Comparison of ENCODE assay signal across 9 mouse cellular contexts in genomic region chr9:108449860-108450259, GRCm38 (mm10). TPM values are rescaled to one million over a fixed set of nuclear protein-coding genes. Genes with fewer than 3 reads are reported as not detected.
DNase-seq lines count a peak whose midpoint lies in the region; ATAC-seq and TF ChIP-seq lines count a peak whose summit lies in the region.
"Had no signal": no experiment of that assay in that cellular context is flagged by ENCODE, and none has a peak within 500 bp of the region (broad histone marks: within the 10 kb centered on the region; RNA-seq: fewer than 3 reads in every experiment).

No protein-coding gene starts in this region.

- H3K4me3 ChIP-seq in embryonic facial prominence, embryonic 14.5 days (ENCODE audit: low read depth, low read length), result peak overlapping the region; percentile 6; the same call in 1 of the 2 replicates
- peak overlapping the region; percentile 72 for H3K4me3 ChIP-seq in hindbrain, embryonic 15.5 days
- no peak overlapping the region for H3K4me3 ChIP-seq in liver, postnatal 0 days (ENCODE audit: low read depth, low read length)

- no peaks in the 10 kb centered on the region for H3K27me3 ChIP-seq in embryonic facial prominence, embryonic 14.5 days (replicated peaks; ENCODE audit: control insufficient read depth, insufficient read depth, low read length)
- H3K27me3 ChIP-seq in hindbrain, embryonic 15.5 days, result no peaks in the 10 kb centered on the region
- H3K27me3 ChIP-seq in liver, postnatal 0 days (ENCODE audit: insufficient read depth, low read length), result no peaks in the 10 kb centered on the region

- peaks cover 16% of the 10 kb centered on the region for H3K36me3 ChIP-seq in embryonic facial prominence, embryonic 14.5 days (ENCODE audit: control insufficient read depth, insufficient read depth, low read length)
- peaks cover 11% of the 10 kb centered on the region for H3K36me3 ChIP-seq in hindbrain, embryonic 15.5 days
- no peaks in the 10 kb centered on the region for H3K36me3 ChIP-seq in liver, postnatal 0 days (replicated peaks; ENCODE audit: insufficient read depth, low read length)

- DNase-seq in left cerebral cortex, adult 18-20 months (ENCODE audit: low spot score in 2 of 2), result peak; percentile 58 to 63
- DNase-seq in left cerebral cortex, adult 11 months (ENCODE audit: low spot score), result no peak
- DNase-seq in embryonic facial prominence, embryonic 14.5 days (ENCODE audit: low spot score), result peak; percentile 77
- no peak for DNase-seq in liver, postnatal 0 days
- DNase-seq in right cerebral cortex, postnatal 4 days, result peak; percentile 67
- no peak for DNase-seq in spleen, adult 18-20 months
- no peak for DNase-seq in yolk sac, embryonic 10.5 days (ENCODE audit: low spot score)

- peak overlapping the region; percentile 45; the same call in 1 of the 2 replicates for H3K27ac ChIP-seq in embryonic facial prominence, embryonic 14.5 days (replicated peaks; ENCODE audit: low read depth, low read length)
- H3K27ac ChIP-seq in hindbrain, embryonic 15.5 days (replicated peaks), result peak overlapping the region; percentile 84
- H3K27ac ChIP-seq in liver, postnatal 0 days (ENCODE audit: low read depth), result no peak overlapping the region

- 33% methylated on average over 4 of the region's 4 CpGs for WGBS in embryonic facial prominence, embryonic 14.5 days
- WGBS in hindbrain, embryonic 15.5 days, result 22% methylated on average over 4 of the region's 4 CpGs
- WGBS in liver, postnatal 0 days (ENCODE audit: insufficient replicate concordance), result 73% methylated on average over 4 of the region's 4 CpGs

- peak overlapping the region; percentile 78 for H3K4me2 ChIP-seq in embryonic facial prominence, embryonic 14.5 days (ENCODE audit: low read depth, low read length)
- peak overlapping the region; percentile 82 for H3K4me2 ChIP-seq in hindbrain, embryonic 15.5 days
- H3K4me2 ChIP-seq in liver, postnatal 0 days (ENCODE audit: low read depth, low read length), result peak overlapping the region; percentile 100; the same call in 1 of the 2 replicates

- TF ChIP-seq EP300 in liver, postnatal 0 days (IDR thresholded peaks at IDR 0.05; ENCODE audit: low read depth), result no peak

- H3K9me3 ChIP-seq in embryonic facial prominence, embryonic 14.5 days (ENCODE audit: control insufficient read depth, low read length), result no peaks in the 10 kb centered on the region
- no peaks in the 10 kb centered on the region for H3K9me3 ChIP-seq in hindbrain, embryonic 15.5 days
- H3K9me3 ChIP-seq in liver, postnatal 0 days (ENCODE audit: low read length), result no peaks in the 10 kb centered on the region

- TF ChIP-seq CTCF in liver, postnatal 0 days (IDR thresholded peaks at IDR 0.05; ENCODE audit: low read depth), result no peak

- H3K4me1 ChIP-seq in embryonic facial prominence, embryonic 14.5 days (ENCODE audit: control insufficient read depth, insufficient read depth, low read length), result peaks cover 36% of the 10 kb centered on the region
- peaks cover 46% of the 10 kb centered on the region for H3K4me1 ChIP-seq in hindbrain, embryonic 15.5 days (replicated peaks)
- peaks cover 24% of the 10 kb centered on the region for H3K4me1 ChIP-seq in liver, postnatal 0 days (ENCODE audit: insufficient read depth)

- peak overlapping the region; percentile 41; the same call in 1 of the 2 replicates for H3K9ac ChIP-seq in embryonic facial prominence, embryonic 14.5 days (ENCODE audit: low read depth, low read length)
- H3K9ac ChIP-seq in hindbrain, embryonic 15.5 days, result no peak overlapping the region
- no peak overlapping the region for H3K9ac ChIP-seq in liver, postnatal 0 days (replicated peaks)

- ATAC-seq in embryonic facial prominence, embryonic 14.5 days (ENCODE audit: low read depth), result peak; percentile 17; the same call in 1 of the 2 replicates
- ATAC-seq in hindbrain, embryonic 15.5 days (ENCODE audit: low FRiP score, low read depth), result peak; percentile 12; the same call in 1 of the 2 replicates
- ATAC-seq in liver, postnatal 0 days, result no peak

RNA-seq across cellular contexts. Expression of gene Ccdc71, which starts 10.5 kb away (rescaled TPM):
- total RNA-seq in left cerebral cortex, adult 18-20 months (2021), result 10 to 100 TPM; 37.9 to 39.9 TPM
- 42.0 and 42.2 TPM in 2 replicates for polyA plus RNA-seq in embryonic facial prominence, embryonic 14.5 days (2014; fragmentation: Nextera tagmentation; extraction: Ambion mirVana)
- 57.5 and 63.4 TPM in 2 replicates for polyA plus RNA-seq in hindbrain, embryonic 15.5 days (2015; fragmentation: Nextera tagmentation; extraction: Ambion mirVana)
- 16.1 and 19.3 TPM in 2 replicates for polyA plus RNA-seq in liver, postnatal 0 days (2015; fragmentation: Nextera tagmentation; extraction: Ambion mirVana)

RNA-seq across cellular contexts. Expression of gene Klhdc8b, which starts 11.5 kb away (rescaled TPM):
- 10 to 100 TPM; 40.3 to 44.7 TPM for total RNA-seq in left cerebral cortex, adult 18-20 months (2021)
- 23.7 and 27.6 TPM in 2 replicates for polyA plus RNA-seq in embryonic facial prominence, embryonic 14.5 days (2014; fragmentation: Nextera tagmentation; extraction: Ambion mirVana)
- 67.5 and 70.8 TPM in 2 replicates for polyA plus RNA-seq in hindbrain, embryonic 15.5 days (2015; fragmentation: Nextera tagmentation; extraction: Ambion mirVana)
- 8.5 and 9.1 TPM in 2 replicates for polyA plus RNA-seq in liver, postnatal 0 days (2015; fragmentation: Nextera tagmentation; extraction: Ambion mirVana)

RNA-seq across cellular contexts. Expression of gene BC048562, which starts 13.6 kb away (rescaled TPM):
- not detected for total RNA-seq in left cerebral cortex, adult 18-20 months (2021)
- not detected in 2 replicates for polyA plus RNA-seq in embryonic facial prominence, embryonic 14.5 days (2014; fragmentation: Nextera tagmentation; extraction: Ambion mirVana)
- not detected in 2 replicates for polyA plus RNA-seq in hindbrain, embryonic 15.5 days (2015; fragmentation: Nextera tagmentation; extraction: Ambion mirVana)
- not detected in 2 replicates for polyA plus RNA-seq in liver, postnatal 0 days (2015; fragmentation: Nextera tagmentation; extraction: Ambion mirVana)
- total RNA-seq: layer of hippocampus, adult 8-10 months had no signal

RNA-seq across cellular contexts. Expression of gene Ccdc36, which starts 21.6 kb away (rescaled TPM):
- under 1 TPM; 0.23 TPM for total RNA-seq in left cerebral cortex, adult 18-20 months (2021)
- polyA plus RNA-seq in embryonic facial prominence, embryonic 14.5 days (2014; fragmentation: Nextera tagmentation; extraction: Ambion mirVana), result 1.1 and 1.5 TPM in 2 replicates
- polyA plus RNA-seq in hindbrain, embryonic 15.5 days (2015; fragmentation: Nextera tagmentation; extraction: Ambion mirVana), result 1.6 and 2.5 TPM in 2 replicates
- polyA plus RNA-seq in liver, postnatal 0 days (2015; fragmentation: Nextera tagmentation; extraction: Ambion mirVana), result 0.08 TPM in 1 of 2 replicates, not detected in the other

RNA-seq across cellular contexts. Expression of gene Lamb2, which starts 29.7 kb away (rescaled TPM):
- total RNA-seq in left cerebral cortex, adult 18-20 months (2021), result 10 to 100 TPM; 27.0 to 37.8 TPM
- polyA plus RNA-seq in embryonic facial prominence, embryonic 14.5 days (2014; fragmentation: Nextera tagmentation; extraction: Ambion mirVana), result 63.8 and 67.2 TPM in 2 replicates
- polyA plus RNA-seq in hindbrain, embryonic 15.5 days (2015; fragmentation: Nextera tagmentation; extraction: Ambion mirVana), result 24.1 and 25.1 TPM in 2 replicates
- 2.7 and 3.9 TPM in 2 replicates for polyA plus RNA-seq in liver, postnatal 0 days (2015; fragmentation: Nextera tagmentation; extraction: Ambion mirVana)

Comparison
In these comparisons a context has a peak if more than half of its experiments do, and no peak if none do; other contexts are left out.
1. DNase-seq: peak in left cerebral cortex, adult 18-20 months (2 of 2), embryonic facial prominence, embryonic 14.5 days (single experiment) and right cerebral cortex, postnatal 4 days (single experiment); none in left cerebral cortex, adult 11 months (single experiment), liver, postnatal 0 days (single experiment), spleen, adult 18-20 months (0 of 2) and yolk sac, embryonic 10.5 days (single experiment).
2. Peak in every context shown above with its lines, with median percentiles within 50 percentile points of each other: H3K4me2 ChIP-seq.